Mouse (Mus musculus): ENCODE data around the gene Sos2. TPM values are rescaled to one million over a fixed set of nuclear protein-coding genes. Genes with fewer than 3 reads are reported as not detected.
A peak's percentile ranks its signal among the peaks of the same experiment; 100 is the strongest.
"Not testable (repeated sequence)": the region's sequence is repeated elsewhere in the genome, so short reads cannot be mapped to it uniquely, and the experiment has no call there.

Gene Sos2
- total and polyA plus RNA-seq, 3 experiments = 21.3 to 38.5 (median 33.7) TPM

DNA sequence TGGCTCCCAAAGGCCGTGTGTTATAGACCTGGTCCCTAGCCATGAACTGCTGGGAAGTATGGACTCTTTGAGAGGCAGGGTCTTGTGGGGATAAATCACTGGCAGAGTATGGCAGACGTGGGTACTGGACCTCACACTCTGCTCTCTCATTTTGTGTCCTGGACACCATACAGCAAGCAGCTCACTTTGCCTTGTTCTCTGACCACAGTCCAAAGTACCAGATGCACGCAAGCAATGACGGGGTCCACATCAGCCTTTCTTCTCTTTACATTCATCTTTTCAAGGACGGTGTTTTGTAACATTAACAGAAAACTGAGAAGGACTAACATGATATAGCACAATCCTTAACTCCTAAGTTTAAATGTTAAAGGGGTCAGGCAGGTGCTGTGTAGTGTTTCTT is 38.8 kb downstream of the Sos2 start:
- WGBS = 95% methylated on average over 5 of the region's 5 CpGs
- no peaks in the 10 kb centered on the region; the same call in none of the 2 replicates for H3K79me2 ChIP-seq (replicated peaks; ENCODE audit: control insufficient read depth, insufficient read depth, low read length)

GRCm38 (mm10) chr12:69634761-69635160 is 46.9 kb downstream of the Sos2 start:
- DNase-seq = no peak
- Histone ChIP-seq H3K36me3 (ENCODE audit: control insufficient read depth, insufficient read depth, low read length) (no peaks in the 10 kb centered on the region), H3K27ac (no peak overlapping the region), H3K9ac (ENCODE audit: low read depth, low read length) (no peak overlapping the region), H3K4me1 (ENCODE audit: control insufficient read depth, insufficient read depth, low read length) (no peaks in the 10 kb centered on the region), H3K79me2 (replicated peaks; ENCODE audit: control insufficient read depth, insufficient read depth, low read length) (no peaks in the 10 kb centered on the region), H3K27me3 (ENCODE audit: control insufficient read depth, insufficient read depth, low read length) (no peaks in the 10 kb centered on the region), H3K4me3 (no peak overlapping the region)
- no peak for TF ChIP-seq POLR2A (IDR thresholded peaks at IDR 0.05; ENCODE audit: insufficient read depth, low read depth, low read length)
- peak; percentile 64 for TF ChIP-seq CTCF (IDR thresholded peaks at IDR 0.05)
- intact Hi-C loops (cut with DNase I) = no loop called here
- WGBS = 95% methylated on average over 3 of the region's 3 CpGs

More for the DNA sequence above, 38.8 kb downstream of the Sos2 start:
- TF ChIP-seq POLR2A (IDR thresholded peaks at IDR 0.05; ENCODE audit: insufficient read depth, low read depth, low read length) = no peak
- TF ChIP-seq EP300 (IDR thresholded peaks at IDR 0.05; ENCODE audit: insufficient read depth, low read depth, low read length) = no peak
- TF ChIP-seq CTCF (IDR thresholded peaks at IDR 0.05) = no peak
- no peak overlapping the region for H3K27ac ChIP-seq
- H3K9ac ChIP-seq (ENCODE audit: low read depth, low read length) = no peak overlapping the region
- peaks cover 11% of the 10 kb centered on the region for H3K4me1 ChIP-seq (ENCODE audit: control insufficient read depth, insufficient read depth, low read length)
- no peaks in the 10 kb centered on the region for H3K27me3 ChIP-seq (ENCODE audit: control insufficient read depth, insufficient read depth, low read length)
- intact Hi-C loops (cut with DNase I) = no loop called here
- no peak overlapping the region for H3K4me3 ChIP-seq
- H3K36me3 ChIP-seq (ENCODE audit: control insufficient read depth, insufficient read depth, low read length) = peaks cover 12% of the 10 kb centered on the region
- no peak for DNase-seq

GRCm38 (mm10) chr12:69618590-69618989 is 63.1 kb downstream of the Sos2 start:
- H3K4me3 ChIP-seq; H3K9ac ChIP-seq (ENCODE audit: low read depth, low read length); H3K27me3 ChIP-seq (ENCODE audit: control insufficient read depth, insufficient read depth, low read length); H3K4me1 ChIP-seq (ENCODE audit: control insufficient read depth, insufficient read depth, low read length); H3K36me3 ChIP-seq (ENCODE audit: control insufficient read depth, insufficient read depth, low read length); H3K27ac ChIP-seq; DNase-seq; H3K79me2 ChIP-seq (replicated peaks; ENCODE audit: control insufficient read depth, insufficient read depth, low read length): not testable (repeated sequence)
- intact Hi-C loops (cut with DNase I) = loop anchor here (5.0 kb wide), 1 partner anchor 79 kb away; no protein-coding TSS in a partner anchor
- WGBS = 47% methylated on average over 5 of the region's 5 CpGs

GRCm38 (mm10) chr12:69604367-69604766 is 77.3 kb downstream of the Sos2 start:
- no peak overlapping the region for H3K4me3 ChIP-seq
- H3K27me3 ChIP-seq (ENCODE audit: control insufficient read depth, insufficient read depth, low read length) = no peaks in the 10 kb centered on the region
- H3K36me3 ChIP-seq (ENCODE audit: control insufficient read depth, insufficient read depth, low read length) = peaks cover 3% of the 10 kb centered on the region
- WGBS = 94% methylated on average over 2 of the region's 2 CpGs
- TF ChIP-seq EP300 (IDR thresholded peaks at IDR 0.05; ENCODE audit: insufficient read depth, low read depth, low read length) = no peak
- TF ChIP-seq POLR2A (IDR thresholded peaks at IDR 0.05; ENCODE audit: insufficient read depth, low read depth, low read length) = no peak
- TF ChIP-seq CTCF (IDR thresholded peaks at IDR 0.05) = no peak
- no peaks in the 10 kb centered on the region; the same call in 1 of the 2 replicates for H3K79me2 ChIP-seq (replicated peaks; ENCODE audit: control insufficient read depth, insufficient read depth, low read length)
- no peak overlapping the region for H3K9ac ChIP-seq (ENCODE audit: low read depth, low read length)
- DNase-seq = no peak
- H3K4me1 ChIP-seq (ENCODE audit: control insufficient read depth, insufficient read depth, low read length) = no peaks in the 10 kb centered on the region
- intact Hi-C loops (cut with DNase I) = no loop called here
- H3K27ac ChIP-seq = no peak overlapping the region

DNA sequence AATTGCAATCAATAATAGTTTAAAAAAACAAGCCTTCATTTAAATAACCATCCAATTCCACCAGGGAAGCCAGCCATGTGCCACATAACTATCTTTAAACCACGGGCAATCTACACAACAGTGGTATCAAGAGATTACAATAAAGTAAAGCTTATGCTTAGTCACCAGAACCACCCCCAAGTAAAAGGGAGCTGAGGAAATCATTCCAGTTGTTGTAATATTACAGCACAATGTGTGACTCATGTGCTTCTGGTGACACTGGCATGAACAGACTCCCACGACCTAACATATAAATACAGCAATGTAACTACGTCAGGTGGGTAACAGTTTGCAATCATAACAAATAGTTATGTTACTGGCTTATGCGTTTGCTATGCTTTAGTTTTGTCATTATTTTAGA is 84.2 kb downstream of the Sos2 start:
- Histone ChIP-seq H3K36me3 (ENCODE audit: control insufficient read depth, insufficient read depth, low read length) (no peaks in the 10 kb centered on the region), H3K4me3 (no peak overlapping the region), H3K27me3 (ENCODE audit: control insufficient read depth, insufficient read depth, low read length) (no peaks in the 10 kb centered on the region), H3K27ac (no peak overlapping the region), H3K79me2 (replicated peaks; ENCODE audit: control insufficient read depth, insufficient read depth, low read length) (no peaks in the 10 kb centered on the region; the same call in 1 of the 2 replicates), H3K4me1 (ENCODE audit: control insufficient read depth, insufficient read depth, low read length) (no peaks in the 10 kb centered on the region), H3K9ac (ENCODE audit: low read depth, low read length) (no peak overlapping the region)
- TF ChIP-seq EP300 (IDR thresholded peaks at IDR 0.05; ENCODE audit: insufficient read depth, low read depth, low read length) = no peak
- TF ChIP-seq CTCF (IDR thresholded peaks at IDR 0.05) = no peak
- no peak for TF ChIP-seq POLR2A (IDR thresholded peaks at IDR 0.05; ENCODE audit: insufficient read depth, low read depth, low read length)
- 84% methylated on average over 4 of the region's 4 CpGs for WGBS
- DNase-seq = no peak
- intact Hi-C loops (cut with DNase I) = no loop called here

- H3K36me3 ChIP-seq (ENCODE audit: control insufficient read depth, insufficient read depth, low read length) = no peaks in the 10 kb centered on the region
- no peaks in the 10 kb centered on the region for H3K27me3 ChIP-seq (ENCODE audit: control insufficient read depth, insufficient read depth, low read length)
- no peaks in the 10 kb centered on the region for H3K4me1 ChIP-seq (ENCODE audit: control insufficient read depth, insufficient read depth, low read length)
- H3K4me3 ChIP-seq = no peak overlapping the region
- no peak overlapping the region for H3K9ac ChIP-seq (ENCODE audit: low read depth, low read length)
- no peak for TF ChIP-seq EP300 (IDR thresholded peaks at IDR 0.05; ENCODE audit: insufficient read depth, low read depth, low read length)
- H3K79me2 ChIP-seq (replicated peaks; ENCODE audit: control insufficient read depth, insufficient read depth, low read length) = no peaks in the 10 kb centered on the region
- 90% methylated on average over 5 of the region's 5 CpGs for WGBS
- no peak overlapping the region for H3K27ac ChIP-seq
- DNase-seq = no peak
- intact Hi-C loops (cut with DNase I) = no loop called here
These were observed 88.5 kb downstream of the Sos2 start for GRCm38 (mm10) chr12:69593130-69593529.
